Mouse (Mus musculus): ENCODE measurements around the gene Csf3r.

The Csf3r gene

DNA sequence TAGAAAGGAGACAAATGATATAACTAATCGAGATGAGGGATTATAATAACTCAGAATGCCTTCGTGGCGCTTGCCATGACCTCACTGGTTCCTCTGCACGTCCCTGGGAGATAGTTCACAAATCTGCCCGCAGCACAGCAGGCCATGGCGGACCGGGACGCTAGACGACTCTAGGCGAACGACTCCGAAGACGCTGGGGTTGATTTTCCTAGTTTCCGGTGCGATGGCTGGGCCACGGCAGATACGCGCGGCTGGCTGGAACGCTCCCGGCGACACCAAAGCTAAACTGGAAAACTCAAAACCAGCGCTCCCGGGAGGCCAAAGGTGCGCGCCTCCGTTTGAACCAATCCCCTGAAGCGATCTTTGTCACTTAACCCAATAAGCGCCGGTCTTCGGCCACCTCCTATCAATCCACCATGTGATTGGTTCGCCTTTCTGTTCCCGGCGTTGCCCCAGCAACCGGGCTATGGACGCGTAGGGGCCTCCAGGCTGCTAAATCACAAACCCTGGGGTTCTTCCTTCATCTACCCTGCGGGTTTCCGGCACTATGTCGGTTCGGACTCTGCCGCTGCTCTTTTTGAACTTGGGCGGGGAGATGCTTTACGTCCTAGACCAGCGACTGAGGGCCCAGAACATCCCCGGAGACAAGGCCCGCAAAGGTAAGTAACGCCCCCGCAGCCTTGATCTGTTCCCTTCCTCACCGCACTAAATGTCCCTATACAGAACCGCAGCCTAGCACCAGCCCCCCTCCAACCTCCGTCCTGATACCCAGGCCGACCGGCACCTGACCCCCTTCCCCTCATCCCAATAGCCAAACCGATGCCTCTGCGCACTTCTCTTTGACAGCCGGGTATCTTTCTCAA is 34.0 kb downstream of the Csf3r start, which contains the start of gene Oscp1:
TSS of gene Oscp1 (plus strand) at position 432 of the 863 bp plus-strand sequence.
- peak; percentile 91 for DNase-seq

DNA sequence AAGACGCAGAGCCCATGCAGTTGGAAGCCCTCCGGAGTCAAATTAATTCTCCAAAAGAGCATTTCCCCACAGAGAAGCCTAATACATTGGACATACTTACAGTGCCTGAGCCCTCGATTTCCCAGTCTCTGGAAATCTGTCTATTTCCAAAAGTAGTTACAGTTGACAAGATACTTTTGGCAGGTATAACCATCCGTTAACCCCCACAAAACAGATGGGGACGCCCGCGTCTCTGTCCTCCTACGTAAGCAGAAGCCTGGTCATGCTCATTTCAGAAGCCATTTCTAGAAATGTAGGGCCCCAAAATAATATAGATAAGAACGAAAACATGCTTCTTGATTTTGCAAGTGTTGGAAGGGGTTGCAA is 34.6 kb downstream of the Csf3r start:
- no peak for DNase-seq

DNA sequence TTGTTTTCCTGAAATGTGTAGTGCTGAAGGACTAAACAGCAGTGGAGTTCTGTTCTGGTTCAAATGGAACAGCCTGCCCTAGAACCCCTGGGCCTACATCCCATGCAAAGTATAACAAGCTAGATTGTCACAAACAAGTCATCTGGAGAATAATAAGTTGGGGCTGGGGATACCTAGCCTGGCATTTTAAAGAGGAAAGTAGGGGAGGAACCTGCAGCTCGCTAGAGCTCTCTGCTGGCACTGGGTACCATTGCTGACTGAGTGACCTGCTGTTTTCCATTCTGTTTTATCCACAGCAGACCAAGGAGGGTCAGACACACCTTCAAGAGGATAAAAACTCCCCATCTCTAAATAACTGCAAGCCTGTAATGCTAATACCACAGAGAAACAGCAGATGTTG is 38.5 kb downstream of the Csf3r start:
- no peak for DNase-seq

DNA sequence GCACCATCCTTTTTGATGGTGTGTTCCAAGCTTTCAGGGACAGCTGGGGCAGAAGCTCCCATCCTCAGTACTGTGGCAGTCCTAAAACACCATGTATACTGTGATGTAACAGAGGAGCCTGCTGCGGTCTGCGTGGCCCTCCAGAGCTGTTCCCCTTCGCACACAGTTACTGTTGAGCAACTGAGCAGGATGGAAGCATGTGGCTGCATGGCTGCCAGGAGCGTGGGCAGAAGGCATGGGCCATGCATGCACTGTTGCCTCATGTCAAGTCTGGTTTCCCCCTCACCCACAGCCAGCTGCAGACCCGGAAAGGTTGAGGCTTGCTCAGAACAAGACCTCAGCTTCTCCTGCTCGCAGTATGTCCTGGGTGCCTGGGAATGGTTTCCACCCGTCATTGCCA is 40.9 kb downstream of the Csf3r start:
- no peak for DNase-seq

DNA sequence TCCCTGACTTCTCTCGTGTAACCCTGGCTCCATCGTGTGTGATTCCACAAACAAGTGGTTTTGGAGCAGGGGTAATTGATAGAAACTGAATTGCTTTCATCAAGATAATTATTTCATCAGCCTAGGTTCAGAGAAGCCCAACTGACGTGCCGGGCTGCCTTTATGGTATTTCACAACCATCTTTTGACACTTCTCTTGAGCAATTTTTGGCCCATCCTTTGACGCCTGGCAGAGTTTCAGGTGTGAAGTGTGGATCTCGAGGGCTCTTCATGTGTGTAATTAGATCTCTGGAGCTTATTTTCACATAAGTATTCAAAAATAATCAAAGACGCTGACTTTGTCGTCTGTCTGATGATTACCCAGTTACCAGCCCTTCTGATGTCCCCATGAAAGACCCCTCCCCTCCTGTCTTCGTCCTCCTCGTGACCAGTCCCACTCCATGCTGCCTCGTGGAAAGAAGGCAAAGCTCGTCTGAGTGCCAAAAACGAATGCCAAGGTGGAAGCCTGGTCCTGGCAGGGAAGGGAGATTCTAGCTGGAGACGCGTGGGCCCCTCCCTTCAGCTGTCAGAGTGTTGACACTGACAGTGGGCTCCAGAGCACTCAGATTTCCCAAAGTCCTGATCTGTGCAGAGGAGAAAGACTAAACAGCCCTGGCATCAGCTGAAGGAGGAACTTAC is 43.2 kb downstream of the Csf3r start:
- no peak for DNase-seq

DNA sequence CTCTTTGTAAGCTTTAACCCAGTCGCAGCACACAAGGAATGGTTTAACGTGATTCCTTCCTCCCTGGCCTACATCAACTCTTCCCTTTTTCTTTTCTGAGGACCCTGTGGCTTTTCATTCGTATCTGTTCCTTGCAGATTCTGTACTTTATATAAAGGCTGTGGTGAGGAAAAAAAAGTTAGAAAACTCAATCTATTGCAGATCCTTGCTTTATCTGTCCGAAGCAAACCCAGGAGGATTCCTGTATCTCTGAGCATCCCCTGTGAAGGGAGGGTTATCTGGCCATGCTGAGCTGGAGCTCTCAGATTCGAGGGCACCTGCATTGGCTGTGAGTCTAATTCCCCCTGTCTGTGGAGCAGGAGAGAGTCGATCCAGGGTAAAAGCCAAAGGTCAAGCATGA is 44.5 kb downstream of the Csf3r start:
- DNase-seq, result no peak

DNA sequence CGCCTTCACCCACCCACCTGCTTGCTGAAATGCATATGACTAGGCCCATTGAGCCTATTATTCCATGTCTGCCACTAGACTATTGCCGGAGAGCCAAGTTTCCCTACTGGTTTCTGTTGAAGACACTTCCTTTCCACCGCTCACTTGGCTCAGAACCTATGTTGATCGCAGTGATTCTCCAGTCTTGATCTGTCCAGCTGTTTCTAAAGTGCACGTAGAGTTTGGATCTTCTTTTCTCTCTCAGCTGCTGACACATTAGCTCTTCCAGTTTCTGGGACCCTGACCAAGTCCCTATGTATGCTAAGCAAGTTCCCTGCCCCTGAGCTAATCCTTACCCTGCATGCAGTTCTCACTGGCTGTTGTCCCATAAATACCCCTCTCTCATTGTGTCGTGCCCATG is 53.5 kb downstream of the Csf3r start:
- no peak for DNase-seq

DNA sequence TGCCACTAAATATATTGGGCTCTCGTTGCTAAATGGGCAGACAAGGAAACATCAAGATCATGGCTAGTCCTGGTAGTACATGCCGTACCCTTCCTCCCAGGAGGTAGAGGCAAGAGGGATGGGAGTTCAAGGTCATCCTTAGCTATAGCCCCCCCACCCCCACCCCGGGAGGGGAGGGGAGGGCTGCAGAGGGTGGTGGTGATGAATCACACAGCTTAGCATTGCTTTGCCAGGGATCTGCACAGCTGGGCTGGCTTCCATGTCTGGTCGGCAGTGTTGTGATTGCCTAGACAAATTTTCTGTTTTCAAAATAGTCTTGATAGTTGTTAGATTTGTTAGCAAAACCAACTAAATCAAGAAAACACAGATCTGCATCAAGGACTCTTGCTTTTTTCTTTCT is 54.9 kb downstream of the Csf3r start:
- no peak for DNase-seq

DNA sequence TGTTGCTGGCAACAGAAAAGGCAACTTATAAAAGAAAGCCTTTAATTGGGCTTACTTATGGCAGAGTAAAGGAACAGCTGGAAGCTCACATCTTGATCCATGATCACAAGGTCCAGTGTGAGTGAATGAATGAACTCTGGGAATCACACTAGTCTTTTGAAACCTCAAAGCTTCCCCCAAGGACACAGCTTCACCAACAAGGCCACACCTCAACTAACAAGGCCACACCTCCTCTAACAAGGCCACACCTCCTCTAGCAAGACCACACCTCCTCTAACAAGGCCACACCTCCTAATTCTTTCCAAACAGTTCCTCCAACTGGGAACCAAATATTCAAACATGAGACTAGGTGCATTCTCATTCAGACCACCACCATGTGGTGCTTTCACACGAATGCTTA is 57.3 kb downstream of the Csf3r start:
- no peak for DNase-seq

DNA sequence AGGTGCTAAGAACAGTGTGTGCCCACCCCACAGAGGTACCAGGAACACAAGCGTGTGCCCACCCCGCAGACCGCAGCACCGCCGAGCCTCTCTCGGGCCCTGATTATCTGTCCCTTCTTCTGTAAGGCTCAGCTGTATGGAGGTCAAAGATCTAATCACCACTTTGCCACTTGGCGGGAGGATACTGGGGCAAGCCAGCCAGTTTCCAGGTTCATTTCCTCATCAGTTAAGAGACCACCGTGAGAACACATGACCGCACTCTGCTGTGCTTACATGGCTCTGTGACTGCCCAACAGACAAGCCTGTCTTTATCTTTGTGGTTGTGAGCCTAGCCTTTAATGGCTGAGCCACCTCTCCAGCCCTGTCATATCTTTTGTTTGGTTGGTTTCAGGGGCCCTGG is 58.7 kb downstream of the Csf3r start:
- DNase-seq, result no peak

DNA sequence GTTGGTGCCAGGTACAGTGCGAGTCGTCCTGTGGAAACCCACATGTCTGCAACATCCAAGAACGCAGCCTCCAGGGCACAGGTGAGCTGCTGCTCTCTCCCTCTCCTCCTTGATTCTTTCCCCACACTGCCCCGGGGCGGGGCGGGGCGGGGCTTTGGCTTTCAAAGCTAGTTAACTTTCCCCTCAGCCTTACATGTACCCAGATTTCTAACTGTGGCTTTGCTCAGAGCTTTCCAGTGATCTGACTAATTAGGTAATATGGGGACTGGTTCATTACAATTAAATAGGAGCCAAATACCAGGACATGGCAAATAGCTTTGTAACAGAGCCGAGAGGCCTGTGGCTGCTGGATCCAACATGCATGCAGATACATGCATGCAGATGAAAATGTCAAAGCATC is 60.0 kb downstream of the Csf3r start:
- DNase-seq, result no peak

DNA sequence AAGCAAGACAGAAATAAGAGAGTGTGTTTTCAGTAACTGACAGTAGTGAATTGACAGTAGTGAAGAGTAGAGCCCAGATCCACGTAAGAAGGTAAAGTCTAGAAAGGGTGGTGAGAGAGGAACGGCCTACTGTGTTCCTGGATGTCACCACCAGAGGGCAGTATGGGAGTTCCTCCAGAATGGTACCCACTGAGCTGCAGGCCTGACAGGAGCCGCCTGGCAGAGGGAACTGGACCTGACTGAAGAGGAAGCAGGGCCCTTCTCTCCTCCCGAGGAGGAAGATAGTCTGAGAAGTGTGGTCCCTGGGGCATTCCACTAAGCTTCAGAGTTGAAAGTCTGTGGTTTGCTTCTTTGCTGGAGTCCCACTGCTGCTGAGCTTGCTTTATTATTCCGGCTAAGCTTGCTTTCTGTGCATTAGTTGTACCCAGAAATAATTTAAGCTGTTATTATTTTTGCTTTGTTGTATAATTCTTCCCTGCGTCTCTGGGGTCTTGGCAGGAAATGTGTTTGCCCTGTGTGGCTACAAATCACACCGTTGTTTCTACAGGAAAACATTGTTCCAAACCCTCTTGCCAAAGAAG is 61.7 kb downstream of the Csf3r start:
- DNase-seq, result peak; percentile 89

DNA sequence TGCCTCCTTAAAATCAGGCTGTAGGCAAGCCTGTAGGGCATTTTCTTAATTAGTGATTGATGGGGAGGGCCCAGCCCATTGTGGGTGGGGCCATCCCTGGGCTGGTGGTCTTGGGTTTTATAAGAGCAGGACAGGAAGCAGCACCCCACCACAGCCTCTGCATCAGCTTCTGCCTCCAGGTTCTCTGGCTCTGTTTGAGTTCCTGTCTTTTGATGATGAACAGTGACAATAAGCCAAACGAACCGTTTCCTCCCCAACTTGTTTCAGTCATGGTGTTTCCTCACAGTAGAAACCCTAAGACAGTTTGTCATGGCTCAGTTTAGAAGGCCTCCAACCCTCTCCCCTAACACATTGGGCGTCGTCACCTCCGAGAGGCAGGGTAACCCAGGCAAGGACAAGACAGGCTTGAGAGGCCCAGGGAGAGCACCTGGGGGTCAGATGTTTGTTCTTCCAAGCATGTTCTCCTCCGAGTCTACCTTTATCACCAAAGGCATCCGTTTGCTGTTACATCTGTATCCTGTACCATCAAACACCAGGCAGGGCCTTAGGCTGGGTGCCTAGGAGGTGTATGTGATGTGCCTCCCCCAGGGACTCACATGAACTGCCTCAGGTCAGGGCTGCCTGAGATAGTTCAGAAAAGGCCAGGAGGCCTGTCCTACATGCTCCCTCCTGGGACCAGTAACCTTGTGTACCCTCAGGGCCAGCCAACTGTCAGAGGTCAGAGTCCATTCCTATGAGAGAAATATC is 65.9 kb downstream of the Csf3r start:
- DNase-seq, result no peak

DNA sequence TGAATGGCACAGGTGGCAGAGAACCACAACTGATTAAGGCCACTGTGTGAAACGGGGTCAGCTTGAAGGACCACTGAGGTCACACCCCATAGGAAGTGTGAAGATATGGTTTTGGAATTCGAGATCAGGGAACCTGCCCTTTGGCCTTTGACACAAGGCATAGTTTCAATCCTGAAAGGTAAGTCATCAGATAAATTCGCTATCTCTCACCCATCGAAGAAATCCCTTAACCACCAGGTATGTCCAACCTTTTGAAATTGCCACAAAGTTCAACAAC is 66.4 kb downstream of the Csf3r start:
- no peak for DNase-seq

DNA sequence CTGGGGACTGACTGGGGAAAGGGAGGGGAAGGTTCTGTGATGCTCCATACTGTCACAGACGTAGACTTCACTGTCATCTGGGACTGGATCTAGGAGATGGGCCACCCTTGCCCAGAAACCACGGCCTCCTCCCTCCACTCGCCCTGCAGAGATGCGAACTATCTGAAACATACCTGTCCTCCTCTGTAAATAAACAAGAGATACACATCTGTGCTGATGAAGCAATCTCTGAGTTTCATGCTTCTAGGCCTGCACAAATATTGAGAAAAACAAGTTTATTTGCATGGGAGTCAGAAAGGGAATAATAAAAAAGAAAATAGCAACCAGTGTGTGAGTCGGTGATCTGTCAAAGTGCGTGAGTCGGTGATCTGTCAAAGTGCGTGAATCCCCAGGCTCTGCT is 67.5 kb downstream of the Csf3r start:
- DNase-seq, result no peak

Measured in cerebellum, adult 9-10 months (tissue).